ENCODE assay signal across 8 mouse cellular contexts in the genomic region with DNA sequence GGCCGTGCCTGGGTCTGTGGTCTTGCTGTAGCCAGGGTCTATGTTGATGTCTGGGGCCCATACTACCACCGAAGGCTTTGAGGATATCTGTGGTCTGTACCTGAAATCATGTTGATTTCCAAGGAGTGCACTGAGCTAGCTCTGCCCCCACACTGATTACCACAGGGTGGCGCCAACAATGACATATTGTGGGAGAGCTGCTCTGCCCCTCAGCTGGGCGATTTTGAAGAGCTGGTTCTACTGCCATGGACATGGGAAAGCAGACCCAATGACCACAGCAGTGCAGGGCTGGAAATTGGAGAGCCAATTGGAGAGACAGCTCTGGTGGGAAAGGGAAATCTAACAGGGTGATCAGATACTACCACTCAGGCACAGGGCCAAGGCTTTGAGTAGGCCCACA.
DNase-seq lines count a peak whose midpoint lies in the region; ATAC-seq and TF ChIP-seq lines count a peak whose summit lies in the region.

No protein-coding gene starts in this region.

- H3K36me3 ChIP-seq in kidney, adult 2 months (ENCODE audit: control insufficient read depth, insufficient read depth, low read length): no peaks in the 10 kb centered on the region
- no peaks in the 10 kb centered on the region for H3K36me3 ChIP-seq in kidney, embryonic 15.5 days

- TF ChIP-seq POLR2A in kidney, adult 2 months (IDR thresholded peaks at IDR 0.05; ENCODE audit: low read depth, low read length): no peak
- TF ChIP-seq POLR2A in cortical plate, adult 2 months (IDR thresholded peaks at IDR 0.05; ENCODE audit: extremely low read depth, insufficient read depth, low read length): no peak

- H3K4me3 ChIP-seq in kidney, adult 2 months (ENCODE audit: insufficient read depth, low read depth, low read length): no peak overlapping the region
- no peak overlapping the region for H3K4me3 ChIP-seq in kidney, embryonic 15.5 days (replicated peaks)
- no peak overlapping the region for H3K4me3 ChIP-seq in cortical plate, adult 2 months (ENCODE audit: insufficient read depth, low read length)

- H3K4me2 ChIP-seq in kidney, embryonic 15.5 days: no peak overlapping the region

- no peak overlapping the region for H3K9ac ChIP-seq in kidney, embryonic 15.5 days

- no peaks in the 10 kb centered on the region for H3K9me3 ChIP-seq in kidney, embryonic 15.5 days (replicated peaks)

- ATAC-seq in kidney, embryonic 15.5 days (replicated peaks; ENCODE audit: low FRiP score): no peak
- ATAC-seq in monocyte, adult 5-6 weeks (replicated peaks; ENCODE audit: insufficient number of reproducible peaks, low FRiP score, low TSS enrichment, poor library complexity, severe bottlenecking): no peak
- no peak for ATAC-seq in megakaryocyte-erythroid progenitor cell, adult 5-6 weeks (replicated peaks; ENCODE audit: low FRiP score, low TSS enrichment, poor library complexity, severe bottlenecking)

- no peaks in the 10 kb centered on the region for H3K27me3 ChIP-seq in kidney, adult 2 months (replicated peaks; ENCODE audit: control insufficient read depth, insufficient read depth, low read length)
- H3K27me3 ChIP-seq in kidney, embryonic 15.5 days: no peaks in the 10 kb centered on the region

- WGBS in kidney, adult 2 months: 88% methylated on average over 4 of the region's 4 CpGs
- 87% methylated on average over 4 of the region's 4 CpGs for WGBS in kidney, embryonic 15.5 days

- no peaks in the 10 kb centered on the region for H3K4me1 ChIP-seq in kidney, adult 2 months (ENCODE audit: control insufficient read depth, insufficient read depth, low read length)
- H3K4me1 ChIP-seq in kidney, embryonic 15.5 days: no peaks in the 10 kb centered on the region
- H3K4me1 ChIP-seq in cortical plate, adult 2 months (ENCODE audit: control insufficient read depth, insufficient read depth, low read length): no peaks in the 10 kb centered on the region

- H3K27ac ChIP-seq in kidney, adult 2 months (ENCODE audit: insufficient read depth, low read depth, low read length): no peak overlapping the region
- H3K27ac ChIP-seq in kidney, embryonic 15.5 days: no peak overlapping the region
- H3K27ac ChIP-seq in cortical plate, adult 2 months (ENCODE audit: insufficient read depth, low read length): no peak overlapping the region

- peak; percentile 46 for TF ChIP-seq CTCF in kidney, adult 2 months (conservative IDR thresholded peaks at IDR 0.05; ENCODE audit: insufficient read depth, insufficient read length, low read depth, low read length)
- peak; percentile 18; the same call in 1 of the 2 replicates for TF ChIP-seq CTCF in cortical plate, adult 2 months (IDR thresholded peaks at IDR 0.05; ENCODE audit: extremely low read depth, insufficient read depth, low read length)

- peak; percentile 13 to 50 for DNase-seq in adrenal gland, adult (ENCODE audit: inconsistent age in 2 of 2, low spot score in 1 of 2)
- no peak for DNase-seq in adrenal gland, postnatal 4 days (ENCODE audit: low spot score in 2 of 2)
- DNase-seq in kidney, adult 2 months: peak; percentile 5
- peak; percentile 3 for DNase-seq in 416B (ENCODE audit: low read depth)

Comparison
In these comparisons a context has a peak if more than half of its experiments do, and no peak if none do; other contexts are left out.
1. DNase-seq: peak in adrenal gland, adult (2 of 2), kidney, adult 2 months (single experiment) and 416B (single experiment); none in adrenal gland, postnatal 4 days (0 of 2).